Mouse (Mus musculus) hindbrain, postnatal 0 days (tissue): ENCODE measurements around the gene Spag7. TPM values are rescaled to one million over a fixed set of nuclear protein-coding genes. Genes with fewer than 3 reads are reported as not detected.

ENCODE experiments used
- ATAC-seq: fragments of 200-750 bp; cut with Nextera tagmentation; 2 replicates; pipeline ENCODE4 v1.8.0; 2017; ENCODE audit warnings: mild to moderate bottlenecking, moderate TSS enrichment, moderate library complexity
- DNase-seq: peaks from one replicate; pipeline ENCODE4 v3.0.0-alpha.2; 2015; ENCODE audit warnings: low spot score
- H3K27ac ChIP-seq: fragments of 300-500 bp; sonication (generic); 2 replicates; pipeline ENCODE4 v1.5.1; 2014; ENCODE audit warnings: mild to moderate bottlenecking
- H3K27me3 ChIP-seq: fragments of 300-500 bp; sonication (generic); 2 replicates; pipeline ENCODE4 v1.6.1; 2014; ENCODE audit warnings: low read length, mixed read lengths; ENCODE audit not compliant: insufficient read depth
- H3K36me3 ChIP-seq: fragments of 300-500 bp; sonication (generic); 2 replicates; pipeline ENCODE4 v1.6.1; 2014; ENCODE audit warnings: low read length, mixed read lengths; ENCODE audit not compliant: insufficient read depth
- H3K4me1 ChIP-seq: fragments of 300-500 bp; sonication (generic); 2 replicates; pipeline ENCODE4 v1.6.1; 2014; ENCODE audit warnings: antibody characterized with exemption, low read length, mixed read lengths; ENCODE audit not compliant: insufficient read depth
- H3K4me2 ChIP-seq: fragments of 300-500 bp; sonication (generic); 2 replicates; pipeline ENCODE4 v1.6.1; 2014; ENCODE audit warnings: low read depth, mild to moderate bottlenecking, low read length, moderate library complexity, mixed read lengths
- H3K4me3 ChIP-seq: fragments of 300-500 bp; sonication (generic); 2 replicates; pipeline ENCODE4 v1.5.1; 2014; ENCODE audit warnings: low read length
- H3K9ac ChIP-seq: fragments of 300-500 bp; sonication (generic); replicated peaks from 2 replicates; pipeline ENCODE4 v1.6.1; 2014; ENCODE audit warnings: mild to moderate bottlenecking, low read length, moderate library complexity, mixed read lengths
- H3K9me3 ChIP-seq: fragments of 300-500 bp; sonication (generic); 2 replicates; pipeline ENCODE4 v1.6.1; 2016; ENCODE audit warnings: low read length, mixed read lengths
- CTCF ChIP-seq: IDR thresholded peaks from 2 replicates; pipeline ENCODE4 v1.5.1; 2016; ENCODE audit warnings: antibody characterized with exemption, control low read depth, low read depth
- WGBS: fragments of 180-500 bp; shearing (Covaris S2); extraction: QIAGEN DNeasy Blood & Tissue Kit; methylation state at CpG from one replicate; pipeline ENCODE4 v1.1.7; 2014; 5-methylcytosine and 5-hydroxymethylcytosine counted together
- polyA plus RNA-seq: library from polyadenylated mRNA; unstranded; fragments of >200 nt; fragmentation: Nextera tagmentation; extraction: Ambion mirVana; gene quantifications from 2 replicates; pipeline ENCODE4 v1.2.1, GENCODE M21; 2015
- total RNA-seq: library from RNA; depleted of rRNA; stranded (reverse); fragments of >200 nt; gene quantifications from 2 replicates; pipeline ENCODE4 v1.2.3, GENCODE M21; 2014

Gene Spag7
- total and polyA plus RNA-seq, 2 experiments from 2014 or later: 31.9 to 138 TPM

- no peak overlapping the region for H3K27ac ChIP-seq
- no peaks in the 10 kb centered on the region for H3K4me1 ChIP-seq
- ATAC-seq: no peak
Measured at GRCm38 (mm10) chr11:70637764-70638163, 31.5 kb downstream of the Spag7 start.

GRCm38 (mm10) chr11:70635601-70636000 lies 33.6 kb downstream of the Spag7 start:
- H3K9me3 ChIP-seq: no peaks in the 10 kb centered on the region
- no peaks in the 10 kb centered on the region for H3K36me3 ChIP-seq
- TF ChIP-seq CTCF: no peak
- H3K9ac ChIP-seq: no peak overlapping the region
- DNase-seq (no peak), ATAC-seq (no peak)
- no peaks in the 10 kb centered on the region for H3K27me3 ChIP-seq
- H3K4me3 ChIP-seq: no peak overlapping the region
- H3K4me1 ChIP-seq: no peaks in the 10 kb centered on the region
- WGBS: 81% methylated on average over 4 of the region's 4 CpGs
- no peak overlapping the region for H3K27ac ChIP-seq
- H3K4me2 ChIP-seq: no peak overlapping the region

More at GRCm38 (mm10) chr11:70637764-70638163, 31.5 kb downstream of the Spag7 start:
- H3K9me3 ChIP-seq: no peaks in the 10 kb centered on the region
- H3K36me3 ChIP-seq: no peaks in the 10 kb centered on the region
- H3K27me3 ChIP-seq: no peaks in the 10 kb centered on the region
- no peak for DNase-seq
- TF ChIP-seq CTCF: no peak
- no peak overlapping the region for H3K4me3 ChIP-seq
- H3K4me2 ChIP-seq: no peak overlapping the region
- 92% methylated on average over 1 of the region's 1 CpGs for WGBS
- H3K9ac ChIP-seq: no peak overlapping the region

GRCm38 (mm10) chr11:70630129-70630528 lies 39.1 kb downstream of the Spag7 start:
- Histone ChIP-seq H3K27me3 (no peaks in the 10 kb centered on the region), H3K4me3 (no peak overlapping the region), H3K4me2 (no peak overlapping the region), H3K9me3 (no peaks in the 10 kb centered on the region), H3K9ac (no peak overlapping the region), H3K36me3 (no peaks in the 10 kb centered on the region), H3K4me1 (no peaks in the 10 kb centered on the region), H3K27ac (no peak overlapping the region)
- DNase-seq (no peak), ATAC-seq (no peak)
- 66% methylated on average over 7 of the region's 7 CpGs for WGBS
- TF ChIP-seq CTCF: no peak

GRCm38 (mm10) chr11:70629557-70629956 lies 39.7 kb downstream of the Spag7 start:
- ATAC-seq: no peak
- no peaks in the 10 kb centered on the region for H3K27me3 ChIP-seq
- no peak overlapping the region for H3K9ac ChIP-seq
- DNase-seq: peak; percentile 23
- no peaks in the 10 kb centered on the region for H3K36me3 ChIP-seq
- no peak overlapping the region for H3K4me2 ChIP-seq
- 55% methylated on average over 5 of the region's 5 CpGs for WGBS
- no peak overlapping the region for H3K27ac ChIP-seq
- peak; percentile 52 for TF ChIP-seq CTCF
- no peak overlapping the region for H3K4me3 ChIP-seq
- H3K9me3 ChIP-seq: no peaks in the 10 kb centered on the region
- no peaks in the 10 kb centered on the region for H3K4me1 ChIP-seq

- DNase-seq (no peak), ATAC-seq (no peak)
- Histone ChIP-seq H3K27ac (no peak overlapping the region), H3K4me3 (no peak overlapping the region), H3K9ac (no peak overlapping the region), H3K4me2 (no peak overlapping the region), H3K27me3 (no peaks in the 10 kb centered on the region), H3K36me3 (no peaks in the 10 kb centered on the region), H3K9me3 (no peaks in the 10 kb centered on the region), H3K4me1 (no peaks in the 10 kb centered on the region)
- 76% methylated on average over 2 of the region's 2 CpGs for WGBS
- no peak for TF ChIP-seq CTCF
Measured at GRCm38 (mm10) chr11:70628431-70628830, 40.8 kb downstream of the Spag7 start.

- no peak for TF ChIP-seq CTCF
- Histone ChIP-seq H3K27ac (no peak overlapping the region), H3K9ac (no peak overlapping the region), H3K27me3 (no peaks in the 10 kb centered on the region), H3K4me1 (no peaks in the 10 kb centered on the region), H3K9me3 (no peaks in the 10 kb centered on the region), H3K4me2 (no peak overlapping the region), H3K36me3 (no peaks in the 10 kb centered on the region), H3K4me3 (no peak overlapping the region)
- 74% methylated on average over 4 of the region's 4 CpGs for WGBS
- DNase-seq: no peak
- ATAC-seq: no peak
Measured at GRCm38 (mm10) chr11:70626877-70627276, 42.3 kb downstream of the Spag7 start.

GRCm38 (mm10) chr11:70625473-70625872 lies 43.7 kb downstream of the Spag7 start:
- no peaks in the 10 kb centered on the region for H3K36me3 ChIP-seq
- no peaks in the 10 kb centered on the region for H3K27me3 ChIP-seq
- no peak overlapping the region for H3K27ac ChIP-seq
- WGBS: 38% methylated on average over 4 of the region's 4 CpGs
- no peak for ATAC-seq
- H3K9me3 ChIP-seq: no peaks in the 10 kb centered on the region
- peak; percentile 60 for DNase-seq
- H3K4me3 ChIP-seq: no peak overlapping the region
- no peaks in the 10 kb centered on the region for H3K4me1 ChIP-seq
- peak; percentile 73 for TF ChIP-seq CTCF
- H3K9ac ChIP-seq: no peak overlapping the region
- H3K4me2 ChIP-seq: no peak overlapping the region
